Comparison of ENCODE assay signal across 8 mouse cellular contexts in the genomic region with DNA sequence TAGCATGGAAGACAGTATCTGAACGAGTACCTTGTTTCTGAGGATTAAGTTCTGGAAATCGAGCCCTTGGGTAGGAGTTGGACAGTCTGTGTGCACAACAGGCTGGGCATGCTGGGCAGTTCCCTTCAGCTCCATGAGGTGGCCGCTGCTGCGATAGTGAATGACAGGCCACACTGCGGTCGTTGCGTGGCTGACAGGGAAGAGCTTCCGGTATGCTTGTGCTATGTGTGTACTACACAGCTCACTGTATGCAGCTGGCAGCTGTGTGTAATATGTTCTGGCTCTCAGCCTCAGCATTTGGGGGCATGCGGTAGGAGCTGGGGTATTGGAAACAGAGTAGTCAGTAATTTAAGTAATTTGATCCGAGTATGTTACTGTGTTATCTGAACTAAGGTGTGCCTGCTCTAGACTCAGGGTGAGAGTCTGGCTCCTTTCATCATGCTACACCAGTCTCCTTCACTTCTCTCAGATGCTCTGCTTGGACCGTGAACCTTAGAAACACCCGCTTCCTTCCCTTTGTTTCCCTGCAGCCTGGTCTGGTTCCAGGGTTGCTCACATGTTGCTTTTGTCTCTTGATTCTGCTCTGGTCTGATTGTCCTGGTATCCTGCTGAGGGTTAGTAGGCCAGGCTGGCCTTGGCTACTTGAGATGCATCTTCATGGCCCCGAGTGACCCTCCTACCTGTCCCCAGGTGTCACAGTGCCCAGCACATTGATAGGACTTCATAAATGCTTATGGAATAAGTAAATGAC. TPM values are rescaled to one million over a fixed set of nuclear protein-coding genes. Genes with fewer than 3 reads are reported as not detected.
DNase-seq lines count a peak whose midpoint lies in the region; ATAC-seq and TF ChIP-seq lines count a peak whose summit lies in the region.

No protein-coding gene starts in this region.

- H3K9me3 ChIP-seq in hindbrain, embryonic 16.5 days (ENCODE audit: control insufficient read depth, low read length) = no peaks in the 10 kb centered on the region
- no peaks in the 10 kb centered on the region for H3K9me3 ChIP-seq in stomach, embryonic 14.5 days (ENCODE audit: control insufficient read depth, low read depth, low read length)

- peak overlapping the region; percentile 13; the same call in 1 of the 2 replicates for H3K4me2 ChIP-seq in hindbrain, embryonic 16.5 days (ENCODE audit: low read length)
- H3K4me2 ChIP-seq in stomach, embryonic 14.5 days (replicated peaks; ENCODE audit: low read depth, low read length) = no peak overlapping the region

- no peak overlapping the region; the same call in 1 of the 2 replicates for H3K9ac ChIP-seq in hindbrain, embryonic 16.5 days (ENCODE audit: low read depth, low read length)
- no peak overlapping the region for H3K9ac ChIP-seq in stomach, embryonic 14.5 days (replicated peaks; ENCODE audit: low read depth, low read length)

- ATAC-seq in erythroid progenitor cell, adult 5-6 weeks (replicated peaks; ENCODE audit: low FRiP score, poor library complexity, severe bottlenecking) = peak; percentile 74
- ATAC-seq in hindbrain, embryonic 16.5 days = peak; percentile 41; the same call in 1 of the 2 replicates
- 0 out of 2 replicates have a peak, but pooled peaks have one; percentile 18 for ATAC-seq in stomach, embryonic 14.5 days (ENCODE audit: insufficient number of reproducible peaks, insufficient read depth, low FRiP score, low read depth)

- no peak overlapping the region for H3K4me3 ChIP-seq in hindbrain, embryonic 16.5 days (ENCODE audit: low read length)
- no peak overlapping the region for H3K4me3 ChIP-seq in stomach, embryonic 14.5 days (ENCODE audit: low read depth, low read length)

- WGBS in hindbrain, embryonic 16.5 days = 29% methylated on average over 13 of the region's 13 CpGs
- 50% methylated on average over 13 of the region's 13 CpGs for WGBS in stomach, embryonic 14.5 days

- no peaks in the 10 kb centered on the region for H3K27me3 ChIP-seq in hindbrain, embryonic 16.5 days (replicated peaks; ENCODE audit: control insufficient read depth, insufficient read depth, low read length)
- no peaks in the 10 kb centered on the region for H3K27me3 ChIP-seq in stomach, embryonic 14.5 days (ENCODE audit: control insufficient read depth, insufficient read depth, low read length)

- peak; percentile 38 for DNase-seq in kidney, postnatal 10 days
- DNase-seq in kidney, adult 11 months = no peak
- peak; percentile 65 for DNase-seq in brain, embryonic 14.5 days (ENCODE audit: low read depth)
- DNase-seq in lung, postnatal 14 days = peak; percentile 34
- no peak for DNase-seq in left cerebral cortex, adult 11 months (ENCODE audit: low spot score)

- peak; percentile 50; the same call in 1 of the 2 replicates for TF ChIP-seq CTCF in brain, embryonic 14.5 days (IDR thresholded peaks at IDR 0.05; ENCODE audit: borderline replicate concordance, extremely low read depth, insufficient read depth, insufficient read length)

- TF ChIP-seq POLR2A in brain, embryonic 14.5 days (IDR thresholded peaks at IDR 0.05; ENCODE audit: borderline replicate concordance, extremely low read depth, insufficient read depth, insufficient read length, poor library complexity, severe bottlenecking) = no peak

- no peaks in the 10 kb centered on the region for H3K36me3 ChIP-seq in hindbrain, embryonic 16.5 days (ENCODE audit: control insufficient read depth, insufficient read depth, low read length)
- no peaks in the 10 kb centered on the region; the same call in 1 of the 2 replicates for H3K36me3 ChIP-seq in stomach, embryonic 14.5 days (ENCODE audit: control insufficient read depth, insufficient read depth, low read length)

- peaks cover 25% of the 10 kb centered on the region for H3K4me1 ChIP-seq in hindbrain, embryonic 16.5 days (ENCODE audit: control insufficient read depth, insufficient read depth, low read depth, low read length)
- H3K4me1 ChIP-seq in stomach, embryonic 14.5 days (ENCODE audit: control insufficient read depth, insufficient read depth, low read length) = peaks cover 18% of the 10 kb centered on the region

- H3K27ac ChIP-seq in hindbrain, embryonic 16.5 days (ENCODE audit: low read depth, low read length) = peak overlapping the region; percentile 52
- no peak overlapping the region for H3K27ac ChIP-seq in stomach, embryonic 14.5 days (ENCODE audit: low read length)

RNA-seq across cellular contexts. Expression of gene Hivep1, which starts 49.8 kb away (rescaled TPM):
- polyA plus RNA-seq in brain, embryonic 14.5 days (2012; rRNA removed) = 26.7 and 43.0 TPM in 2 replicates
- total RNA-seq in erythroid progenitor cell, adult 5-6 weeks (2015; ENCODE audit: low replicate concordance) = 28.1 and 65.0 TPM in 2 replicates
- 8.9 and 22.3 TPM in 2 replicates for total RNA-seq in erythroid progenitor cell, adult 5-6 weeks (2017; ENCODE audit: low replicate concordance)
- 14.9 and 15.0 TPM in 2 replicates for polyA plus RNA-seq in hindbrain, embryonic 16.5 days (2015; fragmentation: Nextera tagmentation; extraction: Ambion mirVana)
- polyA plus RNA-seq in stomach, embryonic 14.5 days (2014; fragmentation: Nextera tagmentation; extraction: Ambion mirVana) = 9.3 and 12.0 TPM in 2 replicates

Comparison
In these comparisons a context has a peak if more than half of its experiments do, and no peak if none do; other contexts are left out.
1. DNase-seq: peak in kidney, postnatal 10 days (single experiment), brain, embryonic 14.5 days (single experiment) and lung, postnatal 14 days (single experiment); none in kidney, adult 11 months (single experiment) and left cerebral cortex, adult 11 months (single experiment).
2. ATAC-seq: peak in every context shown above with its lines; median percentile 74 in erythroid progenitor cell, adult 5-6 weeks; 41 in hindbrain, embryonic 16.5 days; 18 in stomach, embryonic 14.5 days.